Mouse (Mus musculus) liver, adult 2 months (tissue): ENCODE measurements at regions not wholly inside any gene's neighbourhood (a gene's known extent, or its start where the extent isn't known, plus 50 kb on each side); places are given as distances from the start of the nearest gene placed in this dataset.
A peak's percentile ranks its signal among the peaks of the same experiment; 100 is the strongest.

Source experiments
- CTCF ChIP-seq: fragments of 200-500 bp; IDR thresholded peaks from 2 replicates; pipeline ENCODE4 v1.5.1; 2011; ENCODE audit warnings: low read depth, low read length, control low read depth
- POLR2A ChIP-seq: fragments of 200-500 bp; IDR thresholded peaks from 2 replicates; pipeline ENCODE4 v1.6.1; 2011; ENCODE audit warnings: low read length, control low read depth; ENCODE audit not compliant: insufficient read depth; ENCODE audit errors: extremely low read depth

- TF ChIP-seq CTCF (peak; percentile 35; the same call in 1 of the 2 replicates), POLR2A (no peak)
Measured at GRCm38 (mm10) chr13:12925604-12926003, 79.6 kb downstream of the Prl2c2 start.
